Mouse (Mus musculus): ENCODE measurements around the gene Gm49416.
A peak's percentile ranks its signal among the peaks of the same experiment; 100 is the strongest.
"Not testable (repeated sequence)": the region's sequence is repeated elsewhere in the genome, so short reads cannot be mapped to it uniquely, and the experiment has no call there.

The Gm49416 gene

GRCm38 (mm10) chr19:8888511-8889385 is at the start of gene Gm49416, which contains the start of gene 1810009A15Rik:
Gm49416 (plus strand) TSS chr19:8888926.
1810009A15Rik (plus strand) TSS chr19:8888853.
- DNase-seq (ENCODE audit: low spot score), result peak; percentile 95

GRCm38 (mm10) chr19:8839103-8839907 is 49.4 kb upstream of the Gm49416 start, which contains the start of gene Gng3:
Gng3 (minus strand) TSS chr19:8839194.
- peak; percentile 78 for DNase-seq (ENCODE audit: low spot score)

- DNase-seq (ENCODE audit: low spot score), result peak; percentile 78
These were observed 48.6 kb upstream of the Gm49416 start for GRCm38 (mm10) chr19:8839908-8840791.

GRCm38 (mm10) chr19:8841012-8841411 is 47.7 kb upstream of the Gm49416 start:
- no peak for DNase-seq (ENCODE audit: low spot score)

- no peak for DNase-seq (ENCODE audit: low spot score)
These were observed 45.8 kb upstream of the Gm49416 start for GRCm38 (mm10) chr19:8842961-8843360.

- peak; percentile 86 for DNase-seq (ENCODE audit: low spot score)
These were observed 44.2 kb upstream of the Gm49416 start for GRCm38 (mm10) chr19:8844371-8845129.

GRCm38 (mm10) chr19:8848356-8848755 is 40.4 kb upstream of the Gm49416 start:
- DNase-seq (ENCODE audit: low spot score), result no peak

GRCm38 (mm10) chr19:8850402-8850901 is 38.3 kb upstream of the Gm49416 start, which contains the start of gene Lrrn4cl:
Lrrn4cl (plus strand) TSS chr19:8850768.
- DNase-seq (ENCODE audit: low spot score), result no peak

GRCm38 (mm10) chr19:8851639-8852038 is 37.1 kb upstream of the Gm49416 start:
- DNase-seq (ENCODE audit: low spot score), result no peak

GRCm38 (mm10) chr19:8852236-8852928 is 36.3 kb upstream of the Gm49416 start:
- no peak for DNase-seq (ENCODE audit: low spot score)

- no peak for DNase-seq (ENCODE audit: low spot score)
These were observed 35.6 kb upstream of the Gm49416 start for GRCm38 (mm10) chr19:8853117-8853516.

GRCm38 (mm10) chr19:8857689-8858088 is 31.0 kb upstream of the Gm49416 start:
- peak; percentile 63 for DNase-seq (ENCODE audit: low spot score)

GRCm38 (mm10) chr19:8859018-8859417 is 29.7 kb upstream of the Gm49416 start:
- no peak for DNase-seq (ENCODE audit: low spot score)

- no peak for DNase-seq (ENCODE audit: low spot score)
These were observed 24.5 kb upstream of the Gm49416 start for GRCm38 (mm10) chr19:8864265-8864664.

GRCm38 (mm10) chr19:8870381-8870780 is 18.3 kb upstream of the Gm49416 start:
- not testable (repeated sequence) for DNase-seq (ENCODE audit: low spot score)

GRCm38 (mm10) chr19:8870838-8871237 is 17.9 kb upstream of the Gm49416 start:
- no peak for DNase-seq (ENCODE audit: low spot score)

- DNase-seq (ENCODE audit: low spot score), result peak; percentile 97
These were observed 17.2 kb upstream of the Gm49416 start, which contains the start of gene Ubxn1 for GRCm38 (mm10) chr19:8871267-8872186. Ubxn1 (plus strand) TSS chr19:8871496.

GRCm38 (mm10) chr19:8872266-8872840 is 16.4 kb upstream of the Gm49416 start:
- no peak for DNase-seq (ENCODE audit: low spot score)
